In genomic region chrX:73396446-73396845, GRCm38 (mm10) we compare ENCODE assay signal across 23 mouse cellular contexts. TPM values are rescaled to one million over a fixed set of nuclear protein-coding genes. Genes with fewer than 3 reads are reported as not detected.
"Had no signal": no experiment of that assay in that cellular context is flagged by ENCODE, and none has a peak within 500 bp of the region (broad histone marks: within the 10 kb centered on the region; RNA-seq: fewer than 3 reads in every experiment).

No protein-coding gene starts in this region.

- H3K4me1 ChIP-seq: lung, embryonic 15.5 days; midbrain, embryonic 13.5 days; midbrain, embryonic 15.5 days; neural tube, embryonic 12.5 days; stomach, embryonic 15.5 days had no signal

- DNase-seq: lung, adult 2 months; lung, postnatal 14 days; lung, postnatal 36 days; right cerebral cortex, postnatal 14 days; thymus, adult 2 months; thymus, postnatal 25 days had no signal

- H3K27ac ChIP-seq: lung, embryonic 15.5 days; macrophage; midbrain, embryonic 13.5 days; midbrain, embryonic 15.5 days; neural tube, embryonic 12.5 days; stomach, embryonic 15.5 days; stomach, postnatal 0 days had no signal

- H3K36me3 ChIP-seq: lung, embryonic 15.5 days; midbrain, embryonic 13.5 days; midbrain, embryonic 15.5 days; neural tube, embryonic 12.5 days; stomach, embryonic 15.5 days had no signal

- H3K27me3 ChIP-seq: lung, embryonic 15.5 days; midbrain, embryonic 13.5 days; midbrain, embryonic 15.5 days; neural tube, embryonic 12.5 days; stomach, embryonic 15.5 days had no signal

- H3K9me3 ChIP-seq: lung, embryonic 15.5 days; midbrain, embryonic 13.5 days; midbrain, embryonic 15.5 days; neural tube, embryonic 12.5 days; stomach, embryonic 15.5 days had no signal

- H3K4me3 ChIP-seq: lung, embryonic 15.5 days; megakaryocyte, embryonic 14.5 days; midbrain, embryonic 13.5 days; midbrain, embryonic 15.5 days; neural tube, embryonic 12.5 days; stomach, embryonic 15.5 days had no signal

RNA-seq across cellular contexts. Expression of gene Gm18336, which starts 2.1 kb away (rescaled TPM):
- total RNA-seq: megakaryocyte progenitor cell, adult 5-6 weeks; midbrain, postnatal 0 days; monocyte, adult 5-6 weeks; neutrophil, adult 5-6 weeks had no signal
- polyA plus RNA-seq: lung, embryonic 15.5 days; lung, postnatal 0 days; macrophage; midbrain, embryonic 11.5 days; midbrain, embryonic 13.5 days; midbrain, embryonic 15.5 days; neural tube, embryonic 12.5 days; neural tube, embryonic 14.5 days; spleen, adult 2 months; stomach, embryonic 15.5 days; stomach, postnatal 0 days; thymus, adult 2 months had no signal

RNA-seq across cellular contexts. Expression of gene Zfp92, which starts 14.4 kb away (rescaled TPM):
- total RNA-seq: megakaryocyte progenitor cell, adult 5-6 weeks; monocyte, adult 5-6 weeks; neutrophil, adult 5-6 weeks had no signal
- polyA plus RNA-seq: macrophage; spleen, adult 2 months had no signal

RNA-seq across cellular contexts. Expression of gene Trex2, which starts 38.7 kb away (rescaled TPM):
- total RNA-seq: megakaryocyte progenitor cell, adult 5-6 weeks; monocyte, adult 5-6 weeks; neutrophil, adult 5-6 weeks had no signal
- polyA plus RNA-seq: lung, embryonic 15.5 days; macrophage; midbrain, embryonic 11.5 days; midbrain, embryonic 13.5 days; midbrain, embryonic 15.5 days; midbrain, postnatal 0 days; neural tube, embryonic 12.5 days; neural tube, embryonic 14.5 days; spleen, adult 2 months; testis, adult 2 months had no signal

RNA-seq across cellular contexts. Expression of gene Gm45015, which starts 59.8 kb away (rescaled TPM):
- total RNA-seq: megakaryocyte progenitor cell, adult 5-6 weeks; midbrain, postnatal 0 days; monocyte, adult 5-6 weeks; neutrophil, adult 5-6 weeks had no signal
- polyA plus RNA-seq: lung, adult 2 months; lung, embryonic 15.5 days; lung, postnatal 0 days; macrophage; midbrain, embryonic 11.5 days; midbrain, embryonic 13.5 days; midbrain, embryonic 15.5 days; midbrain, postnatal 0 days; neural tube, embryonic 12.5 days; neural tube, embryonic 14.5 days; spleen, adult 2 months; stomach, embryonic 15.5 days; stomach, postnatal 0 days; thymus, adult 2 months had no signal
